Mouse (Mus musculus) CH12.LX (cell line): ENCODE measurements around the gene Dennd1a. TPM values are rescaled to one million over a fixed set of nuclear protein-coding genes. Genes with fewer than 3 reads are reported as not detected.
A peak's percentile ranks its signal among the peaks of the same experiment; 100 is the strongest.

ENCODE experiments used
- DNase-seq: peaks from one replicate; pipeline ENCODE4 v3.0.0-alpha.2; 2013; ENCODE audit errors: extremely low read depth
- H3K27ac ChIP-seq: 2 replicates; pipeline ENCODE4 v1.5.1; 2012; ENCODE audit warnings: low read depth, mild to moderate bottlenecking, control low read depth, moderate library complexity; ENCODE audit not compliant: insufficient read depth
- H3K27me3 ChIP-seq: replicated peaks from 2 replicates; pipeline ENCODE3; 2012; ENCODE audit warnings: inconsistent platforms
- H3K36me3 ChIP-seq, 2 experiments: replicated peaks in 1 of 2; 2 replicates each; pipeline versions ENCODE3 to v1.6.1; 2012; ENCODE audit warnings: inconsistent platforms in 1 of 2, low read length in 1 of 2, mild to moderate bottlenecking in 1 of 2, mixed read lengths in 1 of 2, moderate library complexity in 1 of 2; ENCODE audit not compliant: control insufficient read depth in 1 of 2, insufficient read depth in 1 of 2
- H3K4me1 ChIP-seq, 2 experiments: 2 replicates each; pipeline ENCODE4 v1.6.1; 2012; ENCODE audit warnings: inconsistent platforms in 1 of 2, moderate library complexity in 1 of 2; ENCODE audit not compliant: insufficient read depth in 2 of 2, control insufficient read depth in 1 of 2
- H3K4me2 ChIP-seq: 2 replicates; pipeline ENCODE4 v1.6.1; 2012; ENCODE audit warnings: low read depth, mild to moderate bottlenecking, control low read depth; ENCODE audit not compliant: poor library complexity, insufficient read depth, severe bottlenecking
- H3K4me3 ChIP-seq, 3 experiments: fragments of 150-350 bp in 1 of 3; sonication (generic) in 1 of 3; replicated peaks in 1 of 3; 2 replicates each; pipeline versions ENCODE3 to v1.5.1; 2011 to 2012; ENCODE audit warnings: low read depth in 2 of 3, low read length in 2 of 3, mild to moderate bottlenecking in 2 of 3, moderate library complexity in 2 of 3, control low read depth in 1 of 3, improper control_type of control experiment in 1 of 3, inconsistent platforms in 1 of 3, mixed read lengths in 1 of 3; ENCODE audit not compliant: poor library complexity in 1 of 3
- H3K79me2 ChIP-seq: replicated peaks from 2 replicates; pipeline ENCODE4 v1.6.1; 2012; ENCODE audit warnings: mild to moderate bottlenecking, moderate library complexity; ENCODE audit not compliant: control insufficient read depth, poor library complexity, insufficient read depth, severe bottlenecking; ENCODE audit errors: extremely low read depth
- H3K9ac ChIP-seq: 2 replicates; pipeline ENCODE4 v1.6.1; 2012; ENCODE audit warnings: low read depth, mild to moderate bottlenecking, control low read depth, moderate library complexity; ENCODE audit not compliant: insufficient read depth
- H3K9me3 ChIP-seq: replicated peaks from 2 replicates; pipeline ENCODE3; 2012; ENCODE audit warnings: low read length, inconsistent platforms, mixed read lengths
- CHD1 ChIP-seq: IDR thresholded peaks from 2 replicates; pipeline ENCODE4 v1.6.1; 2012; ENCODE audit warnings: low read depth, low read length, improper control_type of control experiment, inconsistent platforms
- CHD2 ChIP-seq: IDR thresholded peaks from 2 replicates; pipeline ENCODE4 v1.6.1; 2011; ENCODE audit warnings: low read length, improper control_type of control experiment
- E2F4 ChIP-seq: IDR thresholded peaks from 2 replicates; pipeline ENCODE4 v1.6.1; 2011; ENCODE audit warnings: low read depth, low read length, improper control_type of control experiment; ENCODE audit not compliant: insufficient replicate concordance
- ETS1 ChIP-seq: conservative IDR thresholded peaks from 2 replicates; pipeline ENCODE4 v1.6.1; 2012; ENCODE audit warnings: low read depth, mild to moderate bottlenecking, inconsistent platforms, low read length, improper control_type of control experiment, moderate library complexity
- HCFC1 ChIP-seq: IDR thresholded peaks from 2 replicates; pipeline ENCODE4 v1.6.1; 2012; ENCODE audit warnings: low read depth, mild to moderate bottlenecking, inconsistent platforms, low read length, improper control_type of control experiment
- IRF4 ChIP-seq: IDR thresholded peaks from 2 replicates; pipeline ENCODE4 v1.6.1; 2014; ENCODE audit warnings: low read depth, mild to moderate bottlenecking, inconsistent platforms, low read length, improper control_type of control experiment
- JUND ChIP-seq: conservative IDR thresholded peaks from 2 replicates; pipeline ENCODE4 v1.6.1; 2011; ENCODE audit warnings: low read depth, low read length, improper control_type of control experiment
- NRF1 ChIP-seq: IDR thresholded peaks from 2 replicates; pipeline ENCODE4 v1.6.1; 2014; ENCODE audit warnings: low read depth, mild to moderate bottlenecking, inconsistent platforms, low read length, improper control_type of control experiment, moderate library complexity
- POLR2AphosphoS2 ChIP-seq: IDR thresholded peaks from 2 replicates; pipeline ENCODE4 v1.6.1; 2011; ENCODE audit warnings: low read depth, low read length, improper control_type of control experiment
- RCOR1 ChIP-seq: conservative IDR thresholded peaks from 2 replicates; pipeline ENCODE4 v1.6.1; 2012; ENCODE audit warnings: low read depth, mild to moderate bottlenecking, inconsistent platforms, low read length, improper control_type of control experiment
- SIN3A ChIP-seq: IDR thresholded peaks from 2 replicates; pipeline ENCODE4 v1.6.1; 2012; ENCODE audit warnings: low read length, improper control_type of control experiment, inconsistent platforms
- SMC3 ChIP-seq: IDR thresholded peaks from 2 replicates; pipeline ENCODE4 v1.6.1; 2011; ENCODE audit warnings: low read depth, low read length, improper control_type of control experiment
- USF2 ChIP-seq: conservative IDR thresholded peaks from 2 replicates; pipeline ENCODE4 v1.6.1; 2011; ENCODE audit warnings: low read depth, low read length, improper control_type of control experiment
- ZC3H11A ChIP-seq: IDR thresholded peaks from 2 replicates; pipeline ENCODE4 v1.6.1; 2012; ENCODE audit warnings: low read depth, mild to moderate bottlenecking, inconsistent platforms, low read length, improper control_type of control experiment
- ZKSCAN1 ChIP-seq: IDR thresholded peaks from 2 replicates; pipeline ENCODE4 v1.6.1; 2012; ENCODE audit warnings: low read depth, inconsistent platforms, low read length, improper control_type of control experiment, borderline replicate concordance
- dilution Hi-C: fragments of 300-500 bp; cut with MboI; formaldehyde crosslinking; loops from 2 replicates; pipeline ENCODE4 v1.14.3; 2020; ENCODE audit warnings: low sequenced_read_pairs; ENCODE audit not compliant: extremely low pct_unique_long_range_greater_than_20kb, extremely low pct_ligation_motif_present
- in situ Hi-C: fragments of 300-500 bp; cut with MboI; formaldehyde crosslinking; loops from 3 replicates; pipeline ENCODE4 v1.14.3; 2019; ENCODE audit warnings: low sequenced_read_pairs, low pct_ligation_motif_present, low pct_unique_long_range_greater_than_20kb, mixed read lengths
- polyA plus RNA-seq: library from polyadenylated mRNA; unstranded; fragments of >175 nt; gene quantifications from 2 replicates; pipeline ENCODE4 v1.2.1, GENCODE M21; 2012; ENCODE audit warnings: low read depth; ENCODE audit not compliant: insufficient read length
- total RNA-seq, 2 experiments: library from RNA; depleted of rRNA; stranded (reverse); fragments of 300-350 nt in 1 of 2; fragments of >200 nt in 1 of 2; gene quantifications; 2 replicates each; pipeline ENCODE4 v1.2.3; 2012 to 2014

Gene Dennd1a
- total and polyA plus RNA-seq, 3 experiments, result 2.7 to 7.3 (median 4.3) TPM

- Histone ChIP-seq H3K9ac (no peak overlapping the region), H3K36me3 (no peaks in the 10 kb centered on the region), H3K4me1 (peaks cover 5 to 23% of the 10 kb centered on the region in 2 experiments; a peak in 2 of 4 replicates), H3K27me3 (no peaks in the 10 kb centered on the region), H3K9me3 (no peaks in the 10 kb centered on the region), H3K79me2 (no peaks in the 10 kb centered on the region), H3K4me3 (no peak overlapping the region), H3K27ac (no peak overlapping the region), H3K4me2 (no peak overlapping the region)
- in situ Hi-C loops, result no loop called here
- TF ChIP-seq ZKSCAN1 (no peak), SMC3 (no peak), E2F4 (no peak), POLR2AphosphoS2 (no peak), CHD2 (no peak), RCOR1 (no peak), ETS1 (no peak), ZC3H11A (no peak)
- dilution Hi-C loops, result no loop called here
- DNase-seq, result no peak
Measured at GRCm38 (mm10) chr2:38288226-38288625, 1.0 kb upstream of the Dennd1a start.

- Histone ChIP-seq H3K9me3 (no peaks in the 10 kb centered on the region), H3K79me2 (peaks cover 2% of the 10 kb centered on the region; the same call in 1 of the 2 replicates), H3K27ac (no peak overlapping the region), H3K4me2 (peak overlapping the region; percentile 75), H3K9ac (peak overlapping the region; percentile 60), H3K4me3 (peak overlapping the region; percentile 58 to 91 (median 82)), H3K4me1 (peaks cover 5 to 23% of the 10 kb centered on the region in 2 experiments; a peak in 2 of 4 replicates), H3K27me3 (no peaks in the 10 kb centered on the region), H3K36me3 (no peaks in the 10 kb centered on the region)
- in situ Hi-C loops (no loop called here), dilution Hi-C loops (no loop called here)
- DNase-seq, result peak; percentile 29
- no peak for TF ChIP-seq CHD1
- no peak for TF ChIP-seq SIN3A
- no peak for TF ChIP-seq NRF1
- TF ChIP-seq HCFC1, result no peak
- no peak for TF ChIP-seq IRF4
- TF ChIP-seq USF2, result no peak
- no peak for TF ChIP-seq JUND
Measured at GRCm38 (mm10) chr2:38286433-38286732, 807 bp downstream of the Dennd1a start.
